Mouse (Mus musculus): ENCODE measurements around the gene Rufy3. TPM values are rescaled to one million over a fixed set of nuclear protein-coding genes. Genes with fewer than 3 reads are reported as not detected.

The Rufy3 gene
- total RNA-seq, 2 experiments from 2014 or later, result 169 TPM

DNA sequence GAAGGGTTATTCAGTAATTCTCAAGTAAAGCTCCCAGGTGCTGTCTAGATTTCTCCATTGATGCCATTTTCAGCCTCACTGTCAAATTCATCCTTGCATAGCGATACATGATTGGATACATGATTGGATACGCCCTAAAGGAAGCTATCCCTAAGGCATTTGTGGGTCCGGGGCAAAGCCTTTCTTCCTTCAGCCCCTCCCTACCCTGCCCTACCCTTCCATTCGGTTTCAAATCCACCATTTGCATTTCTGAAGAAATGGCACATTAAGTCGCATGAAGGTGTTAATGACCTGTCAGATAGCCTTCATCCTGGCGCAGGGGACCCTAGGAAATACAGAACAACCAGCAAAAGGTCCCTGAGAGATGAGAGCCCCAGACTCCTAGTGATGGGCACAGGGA, 120.5 kb downstream of the Rufy3 start:
- Histone ChIP-seq H3K4me3 (no peak overlapping the region), H3K27ac (no peak overlapping the region)
- DNase-seq (ENCODE audit: low spot score in 2 of 2), result no peak
- no peak for TF ChIP-seq CTCF (conservative IDR thresholded peaks at IDR 0.05)

GRCm38 (mm10) chr5:88685745-88686299, 121.0 kb downstream of the Rufy3 start:
- H3K4me3 ChIP-seq, result no peak overlapping the region
- no peak for DNase-seq (ENCODE audit: low spot score in 2 of 2)
- no peak overlapping the region for H3K27ac ChIP-seq
- TF ChIP-seq CTCF (conservative IDR thresholded peaks at IDR 0.05), result no peak

DNA sequence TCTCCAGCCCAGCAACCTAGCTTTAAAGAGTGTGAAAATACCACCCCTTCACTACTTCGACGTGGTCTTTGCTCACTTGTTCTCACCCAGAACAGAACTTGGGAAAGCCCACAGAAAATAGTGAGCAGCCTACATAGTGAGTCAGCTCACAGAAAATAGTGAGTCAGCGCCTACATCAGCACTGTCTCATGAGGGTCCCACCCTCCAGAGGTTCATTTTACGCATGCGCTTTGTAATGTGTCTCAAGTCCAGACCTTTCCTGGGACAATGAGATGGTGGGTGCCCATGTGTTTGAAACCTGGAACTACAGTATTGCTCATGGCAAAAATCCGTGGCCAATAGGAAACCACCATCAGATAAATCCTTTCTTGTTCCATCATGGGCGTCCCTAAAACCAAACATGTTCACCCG, 123.2 kb downstream of the Rufy3 start:
- no peak overlapping the region for H3K4me3 ChIP-seq
- no peak for TF ChIP-seq CTCF (conservative IDR thresholded peaks at IDR 0.05)
- H3K27ac ChIP-seq, result no peak overlapping the region
- no peak for DNase-seq (ENCODE audit: low spot score in 2 of 2)

- no peak for DNase-seq (ENCODE audit: low spot score in 2 of 2)
- no peak for TF ChIP-seq CTCF (conservative IDR thresholded peaks at IDR 0.05)
- H3K4me3 ChIP-seq, result no peak overlapping the region
- no peak overlapping the region for H3K27ac ChIP-seq
Measured at GRCm38 (mm10) chr5:88688583-88689187, 123.8 kb downstream of the Rufy3 start.

- peak; percentile 86 for TF ChIP-seq CTCF (conservative IDR thresholded peaks at IDR 0.05)
- Histone ChIP-seq H3K27ac (no peak overlapping the region), H3K4me3 (no peak overlapping the region)
- DNase-seq (ENCODE audit: low spot score in 2 of 2), result peak in 1 of 2 experiments; percentile 17
Measured at GRCm38 (mm10) chr5:88689279-88689938, 124.6 kb downstream of the Rufy3 start.

- Histone ChIP-seq H3K4me3 (no peak overlapping the region), H3K27ac (no peak overlapping the region)
- no peak for DNase-seq (ENCODE audit: low spot score in 2 of 2)
- TF ChIP-seq CTCF (conservative IDR thresholded peaks at IDR 0.05), result no peak
Measured at GRCm38 (mm10) chr5:88690681-88691505, 126.1 kb downstream of the Rufy3 start.

GRCm38 (mm10) chr5:88691506-88692095, 126.8 kb downstream of the Rufy3 start:
- no peak overlapping the region for H3K4me3 ChIP-seq
- no peak for DNase-seq (ENCODE audit: low spot score in 2 of 2)
- no peak for TF ChIP-seq CTCF (conservative IDR thresholded peaks at IDR 0.05)
- no peak overlapping the region for H3K27ac ChIP-seq

DNA sequence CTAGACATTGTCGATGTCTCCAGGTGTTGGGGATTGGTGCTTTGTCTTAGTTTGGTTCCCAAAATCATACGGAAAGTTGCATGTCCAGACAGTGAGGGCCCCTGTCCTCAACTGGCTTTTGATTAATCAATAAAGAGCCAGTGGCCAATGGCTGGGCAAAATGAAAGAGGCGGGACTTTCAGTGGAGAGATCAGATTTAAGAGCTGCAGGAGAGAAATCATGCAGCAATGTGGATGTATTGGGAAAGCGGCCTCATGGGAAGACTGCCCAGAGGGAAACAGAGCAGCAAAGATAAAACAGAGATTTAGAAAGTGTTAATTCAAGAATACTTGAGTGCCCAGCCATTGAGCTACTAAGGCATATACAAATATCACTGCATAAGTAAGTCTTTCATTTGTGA, 127.7 kb downstream of the Rufy3 start:
- H3K27ac ChIP-seq, result no peak overlapping the region
- no peak overlapping the region for H3K4me3 ChIP-seq
- no peak for TF ChIP-seq CTCF (conservative IDR thresholded peaks at IDR 0.05)
- no peak for DNase-seq (ENCODE audit: low spot score in 2 of 2)

- TF ChIP-seq CTCF (conservative IDR thresholded peaks at IDR 0.05), result peak; percentile 23
- Histone ChIP-seq H3K27ac (no peak overlapping the region), H3K4me3 (no peak overlapping the region)
- no peak for DNase-seq (ENCODE audit: low spot score in 2 of 2)
Measured at GRCm38 (mm10) chr5:88693057-88693456, 128.2 kb downstream of the Rufy3 start.

- Histone ChIP-seq H3K4me3 (no peak overlapping the region), H3K27ac (no peak overlapping the region)
- no peak for DNase-seq (ENCODE audit: low spot score in 2 of 2)
- TF ChIP-seq CTCF (conservative IDR thresholded peaks at IDR 0.05), result no peak
Measured at GRCm38 (mm10) chr5:88697291-88697690, 132.5 kb downstream of the Rufy3 start.

- Histone ChIP-seq H3K27ac (no peak overlapping the region), H3K4me3 (no peak overlapping the region)
- no peak for DNase-seq (ENCODE audit: low spot score in 2 of 2)
- TF ChIP-seq CTCF (conservative IDR thresholded peaks at IDR 0.05), result no peak
Measured at GRCm38 (mm10) chr5:88699251-88699913, 134.5 kb downstream of the Rufy3 start.

Other genes with a start within 250 kb of the Rufy3 start
- not detected for gene Prol1, start 247.7 kb upstream of the Rufy3 start, total RNA-seq (2021)
- not detected for gene Amtn, start 188.9 kb upstream of the Rufy3 start, total RNA-seq (2021)
- not detected for gene Ambn, start 109.0 kb upstream of the Rufy3 start, total RNA-seq (2021)
- not detected for gene Enam, start 77.1 kb upstream of the Rufy3 start, total RNA-seq (2021)
- under 1 TPM; 0.31 to 0.42 TPM for gene Jchain, start 37.1 kb upstream of the Rufy3 start, total RNA-seq (2021)
- gene Utp3, start 10.6 kb upstream of the Rufy3 start, total RNA-seq (2021), result 10 to 100 TPM; 29.2 to 30.3 TPM
- gene Grsf1, start 111.1 kb downstream of the Rufy3 start, total RNA-seq (2021), result 10 to 100 TPM; 87.2 to 95.2 TPM
- gene Mob1b, start 155.8 kb downstream of the Rufy3 start, total RNA-seq (2021), result 10 to 100 TPM; 29.6 to 31.9 TPM
- 10 to 100 TPM; 13.7 to 14.9 TPM for gene Dck, start 200.0 kb downstream of the Rufy3 start, total RNA-seq (2021)

Data from layer of hippocampus, adult 2 months (tissue).